Mouse (Mus musculus) CH12.LX (cell line): ENCODE data around the gene Ttc13. TPM values are rescaled to one million over a fixed set of nuclear protein-coding genes. Genes with fewer than 3 reads are reported as not detected.

Source experiments
- DNase-seq: peaks from one replicate; pipeline ENCODE4 v3.0.0-alpha.2; 2013; ENCODE audit errors: extremely low read depth
- H3K27ac ChIP-seq: 2 replicates; pipeline ENCODE4 v1.5.1; 2012; ENCODE audit warnings: low read depth, mild to moderate bottlenecking, control low read depth, moderate library complexity; ENCODE audit not compliant: insufficient read depth
- H3K27me3 ChIP-seq: replicated peaks from 2 replicates; pipeline ENCODE3; 2012; ENCODE audit warnings: inconsistent platforms
- H3K36me3 ChIP-seq, 2 experiments: replicated peaks in 1 of 2; 2 replicates each; pipeline versions ENCODE3 to v1.6.1; 2012; ENCODE audit warnings: inconsistent platforms in 1 of 2, low read length in 1 of 2, mild to moderate bottlenecking in 1 of 2, mixed read lengths in 1 of 2, moderate library complexity in 1 of 2; ENCODE audit not compliant: control insufficient read depth in 1 of 2, insufficient read depth in 1 of 2
- H3K4me1 ChIP-seq, 2 experiments: 2 replicates each; pipeline ENCODE4 v1.6.1; 2012; ENCODE audit warnings: inconsistent platforms in 1 of 2, moderate library complexity in 1 of 2; ENCODE audit not compliant: insufficient read depth in 2 of 2, control insufficient read depth in 1 of 2
- H3K4me2 ChIP-seq: 2 replicates; pipeline ENCODE4 v1.6.1; 2012; ENCODE audit warnings: low read depth, mild to moderate bottlenecking, control low read depth; ENCODE audit not compliant: poor library complexity, insufficient read depth, severe bottlenecking
- H3K4me3 ChIP-seq, 3 experiments: fragments of 150-350 bp in 1 of 3; sonication (generic) in 1 of 3; replicated peaks in 1 of 3; 2 replicates each; pipeline versions ENCODE3 to v1.5.1; 2011 to 2012; ENCODE audit warnings: low read depth in 2 of 3, low read length in 2 of 3, mild to moderate bottlenecking in 2 of 3, moderate library complexity in 2 of 3, control low read depth in 1 of 3, improper control_type of control experiment in 1 of 3, inconsistent platforms in 1 of 3, mixed read lengths in 1 of 3; ENCODE audit not compliant: poor library complexity in 1 of 3
- H3K79me2 ChIP-seq: replicated peaks from 2 replicates; pipeline ENCODE4 v1.6.1; 2012; ENCODE audit warnings: mild to moderate bottlenecking, moderate library complexity; ENCODE audit not compliant: control insufficient read depth, poor library complexity, insufficient read depth, severe bottlenecking; ENCODE audit errors: extremely low read depth
- H3K9ac ChIP-seq: 2 replicates; pipeline ENCODE4 v1.6.1; 2012; ENCODE audit warnings: low read depth, mild to moderate bottlenecking, control low read depth, moderate library complexity; ENCODE audit not compliant: insufficient read depth
- H3K9me3 ChIP-seq: replicated peaks from 2 replicates; pipeline ENCODE3; 2012; ENCODE audit warnings: low read length, inconsistent platforms, mixed read lengths
- E2F4 ChIP-seq: IDR thresholded peaks from 2 replicates; pipeline ENCODE4 v1.6.1; 2011; ENCODE audit warnings: low read depth, low read length, improper control_type of control experiment; ENCODE audit not compliant: insufficient replicate concordance
- EP300 ChIP-seq: IDR thresholded peaks from 2 replicates; pipeline ENCODE4 v1.6.1; 2011; ENCODE audit warnings: low read length, improper control_type of control experiment
- ETS1 ChIP-seq: conservative IDR thresholded peaks from 2 replicates; pipeline ENCODE4 v1.6.1; 2012; ENCODE audit warnings: low read depth, mild to moderate bottlenecking, inconsistent platforms, low read length, improper control_type of control experiment, moderate library complexity
- GABPA ChIP-seq: IDR thresholded peaks from 2 replicates; pipeline ENCODE4 v1.6.1; 2012; ENCODE audit warnings: low read depth, low read length, improper control_type of control experiment, inconsistent platforms; ENCODE audit not compliant: insufficient replicate concordance
- IRF4 ChIP-seq: IDR thresholded peaks from 2 replicates; pipeline ENCODE4 v1.6.1; 2014; ENCODE audit warnings: low read depth, mild to moderate bottlenecking, inconsistent platforms, low read length, improper control_type of control experiment
- JUND ChIP-seq: conservative IDR thresholded peaks from 2 replicates; pipeline ENCODE4 v1.6.1; 2011; ENCODE audit warnings: low read depth, low read length, improper control_type of control experiment
- KAT2A ChIP-seq: IDR thresholded peaks from 2 replicates; pipeline ENCODE4 v1.6.1; 2012; ENCODE audit warnings: low read length, improper control_type of control experiment, inconsistent platforms; ENCODE audit not compliant: insufficient replicate concordance
- MAX ChIP-seq: IDR thresholded peaks from 2 replicates; pipeline ENCODE4 v1.6.1; 2011; ENCODE audit warnings: low read length, improper control_type of control experiment
- MEF2A ChIP-seq: IDR thresholded peaks from 2 replicates; pipeline ENCODE4 v1.6.1; 2014; ENCODE audit warnings: low read depth, mild to moderate bottlenecking, inconsistent platforms, low read length, improper control_type of control experiment, borderline replicate concordance
- MXI1 ChIP-seq: IDR thresholded peaks from 2 replicates; pipeline ENCODE4 v1.6.1; 2011; ENCODE audit warnings: mild to moderate bottlenecking, low read depth, low read length, improper control_type of control experiment
- MYC ChIP-seq: IDR thresholded peaks from 2 replicates; pipeline ENCODE4 v1.6.1; 2011; ENCODE audit warnings: low read depth, mild to moderate bottlenecking, improper control_type of control experiment, low read length
- NRF1 ChIP-seq: IDR thresholded peaks from 2 replicates; pipeline ENCODE4 v1.6.1; 2014; ENCODE audit warnings: low read depth, mild to moderate bottlenecking, inconsistent platforms, low read length, improper control_type of control experiment, moderate library complexity
- POLR2AphosphoS2 ChIP-seq: IDR thresholded peaks from 2 replicates; pipeline ENCODE4 v1.6.1; 2011; ENCODE audit warnings: low read depth, low read length, improper control_type of control experiment
- RAD21 ChIP-seq: IDR thresholded peaks from 2 replicates; pipeline ENCODE4 v1.6.1; 2011; ENCODE audit warnings: low read depth, mild to moderate bottlenecking, low read length, improper control_type of control experiment, moderate library complexity
- SMC3 ChIP-seq: IDR thresholded peaks from 2 replicates; pipeline ENCODE4 v1.6.1; 2011; ENCODE audit warnings: low read depth, low read length, improper control_type of control experiment
- TBP ChIP-seq: conservative IDR thresholded peaks from 2 replicates; pipeline ENCODE4 v1.6.1; 2011; ENCODE audit warnings: low read depth, low read length, improper control_type of control experiment
- UBTF ChIP-seq: IDR thresholded peaks from 2 replicates; pipeline ENCODE4 v1.6.1; 2012; ENCODE audit warnings: low read depth, mild to moderate bottlenecking, inconsistent platforms, low read length, improper control_type of control experiment, moderate library complexity
- USF1 ChIP-seq: IDR thresholded peaks from 2 replicates; pipeline ENCODE4 v1.6.1; 2014; ENCODE audit warnings: low read depth, mild to moderate bottlenecking, inconsistent platforms, low read length, improper control_type of control experiment
- ZC3H11A ChIP-seq: IDR thresholded peaks from 2 replicates; pipeline ENCODE4 v1.6.1; 2012; ENCODE audit warnings: low read depth, mild to moderate bottlenecking, inconsistent platforms, low read length, improper control_type of control experiment
- ZKSCAN1 ChIP-seq: IDR thresholded peaks from 2 replicates; pipeline ENCODE4 v1.6.1; 2012; ENCODE audit warnings: low read depth, inconsistent platforms, low read length, improper control_type of control experiment, borderline replicate concordance
- ZMIZ1 ChIP-seq: IDR thresholded peaks from 2 replicates; pipeline ENCODE4 v1.6.1; 2012; ENCODE audit warnings: low read depth, mild to moderate bottlenecking, inconsistent platforms, low read length, improper control_type of control experiment
- ZNF384 ChIP-seq: IDR thresholded peaks from 2 replicates; pipeline ENCODE4 v1.6.1; 2012; ENCODE audit warnings: low read depth, low read length, improper control_type of control experiment, inconsistent platforms
- dilution Hi-C: fragments of 300-500 bp; cut with MboI; formaldehyde crosslinking; loops from 2 replicates; pipeline ENCODE4 v1.14.3; 2020; ENCODE audit warnings: low sequenced_read_pairs; ENCODE audit not compliant: extremely low pct_unique_long_range_greater_than_20kb, extremely low pct_ligation_motif_present
- in situ Hi-C: fragments of 300-500 bp; cut with MboI; formaldehyde crosslinking; loops from 3 replicates; pipeline ENCODE4 v1.14.3; 2019; ENCODE audit warnings: low sequenced_read_pairs, low pct_ligation_motif_present, low pct_unique_long_range_greater_than_20kb, mixed read lengths
- polyA plus RNA-seq: library from polyadenylated mRNA; unstranded; fragments of >175 nt; gene quantifications from 2 replicates; pipeline ENCODE4 v1.2.1, GENCODE M21; 2012; ENCODE audit warnings: low read depth; ENCODE audit not compliant: insufficient read length
- total RNA-seq, 2 experiments: library from RNA; depleted of rRNA; stranded (reverse); fragments of 300-350 nt in 1 of 2; fragments of >200 nt in 1 of 2; gene quantifications; 2 replicates each; pipeline ENCODE4 v1.2.3; 2012 to 2014

The Ttc13 gene
- total and polyA plus RNA-seq, 3 experiments: 30.8 to 33.6 (median 33.5) TPM

- TF ChIP-seq ZC3H11A: no peak
- no peak for TF ChIP-seq ZMIZ1
- no peak for TF ChIP-seq MEF2A
- TF ChIP-seq MAX: no peak
- no peak for TF ChIP-seq MYC
- no peak for TF ChIP-seq NRF1
- TF ChIP-seq SMC3: no peak
- TF ChIP-seq POLR2AphosphoS2: no peak
- no peak for TF ChIP-seq RAD21
- TF ChIP-seq E2F4: no peak
- no peak for TF ChIP-seq TBP
- TF ChIP-seq MXI1: no peak
- TF ChIP-seq UBTF: no peak
- no peak for TF ChIP-seq KAT2A
- no peak for TF ChIP-seq USF1
- no peak for TF ChIP-seq ZNF384
- no peak for TF ChIP-seq JUND
- TF ChIP-seq ETS1: no peak
- TF ChIP-seq, all 38 proteins: peak for 0
Observed at GRCm38 (mm10) chr8:124702183-124702582, 19.6 kb downstream of the Ttc13 start.

GRCm38 (mm10) chr8:124701023-124701422 lies 20.8 kb downstream of the Ttc13 start:
- Histone ChIP-seq H3K27me3 (no peaks in the 10 kb centered on the region), H3K9me3 (no peaks in the 10 kb centered on the region), H3K4me1 (peaks cover 8 to 23% of the 10 kb centered on the region in 2 experiments), H3K9ac (no peak overlapping the region), H3K4me2 (no peak overlapping the region), H3K4me3 (no peak overlapping the region), H3K36me3 (peaks cover 44 to 82% of the 10 kb centered on the region in 2 experiments), H3K79me2 (no peaks in the 10 kb centered on the region), H3K27ac (peak overlapping the region; percentile 26)
- DNase-seq: no peak
- in situ Hi-C loops: no loop called here
- dilution Hi-C loops: no loop called here
- TF ChIP-seq EP300: no peak
- TF ChIP-seq ETS1: no peak
- no peak for TF ChIP-seq GABPA
- no peak for TF ChIP-seq IRF4
- no peak for TF ChIP-seq ZKSCAN1

More at GRCm38 (mm10) chr8:124702183-124702582, 19.6 kb downstream of the Ttc13 start:
- no peaks in the 10 kb centered on the region for H3K9me3 ChIP-seq
- dilution Hi-C loops: no loop called here
- no peak overlapping the region for H3K4me3 ChIP-seq
- H3K79me2 ChIP-seq: no peaks in the 10 kb centered on the region
- no peak for DNase-seq
- no peak overlapping the region for H3K9ac ChIP-seq
- H3K27ac ChIP-seq: peak overlapping the region; percentile 2; the same call in 1 of the 2 replicates
- no peaks in the 10 kb centered on the region for H3K27me3 ChIP-seq
- H3K4me2 ChIP-seq: no peak overlapping the region
- peaks cover 8 to 23% of the 10 kb centered on the region in 2 experiments for H3K4me1 ChIP-seq
- peaks cover 47 to 82% of the 10 kb centered on the region in 2 experiments for H3K36me3 ChIP-seq
- in situ Hi-C loops: no loop called here
